Mouse (Mus musculus): ENCODE data around the gene Usp47.

The Usp47 gene

GRCm38 (mm10) chr7:112149113-112149512, 125.8 kb downstream of the Usp47 start:
- no peak for DNase-seq (ENCODE audit: low read depth, low spot score)

- no peak for DNase-seq (ENCODE audit: low read depth, low spot score)
Observed at GRCm38 (mm10) chr7:112154445-112154844, 131.1 kb downstream of the Usp47 start.

- DNase-seq (ENCODE audit: low read depth, low spot score) = no peak
Observed at GRCm38 (mm10) chr7:112155194-112155593, 131.9 kb downstream of the Usp47 start.

GRCm38 (mm10) chr7:112157584-112158315, 134.4 kb downstream of the Usp47 start:
- DNase-seq (ENCODE audit: low read depth, low spot score) = no peak

GRCm38 (mm10) chr7:112158316-112158741, 135.0 kb downstream of the Usp47 start:
- DNase-seq (ENCODE audit: low read depth, low spot score) = no peak

- no peak for DNase-seq (ENCODE audit: low read depth, low spot score)
Observed at GRCm38 (mm10) chr7:112158942-112159341, 135.6 kb downstream of the Usp47 start, which contains the start of gene Dkk3. TSS of gene Dkk3 (minus strand) at chr7:112159057.

GRCm38 (mm10) chr7:112159835-112160234, 136.5 kb downstream of the Usp47 start:
- DNase-seq (ENCODE audit: low read depth, low spot score) = no peak

Measured in embryo, embryonic 11.5 days (tissue).